Mouse (Mus musculus): ENCODE results near the gene Apol11b.
"Not testable (repeated sequence)": the region's sequence is repeated elsewhere in the genome, so short reads cannot be mapped to it uniquely, and the experiment has no call there.

GRCm38 (mm10) chr15:77643176-77643575, at the start of gene Apol11b:
- TF ChIP-seq POLR2A (IDR thresholded peaks at IDR 0.05; ENCODE audit: low read depth, low read length); CTCF (IDR thresholded peaks at IDR 0.05; ENCODE audit: extremely low read depth, insufficient read depth, insufficient read length, insufficient replicate concordance): not testable (repeated sequence)
